Mouse (Mus musculus): ENCODE data around the gene Slc38a6.

Gene Slc38a6

GRCm38 (mm10) chr12:73286287-73287092 lies at the start of gene Slc38a6, which contains the start of gene Trmt5:
Gene Slc38a6, plus strand, starts transcription at chr12:73286779.
Gene Trmt5, minus strand, starts transcription at chr12:73286710.
- DNase-seq (ENCODE audit: low read depth), result peak; percentile 86

DNA sequence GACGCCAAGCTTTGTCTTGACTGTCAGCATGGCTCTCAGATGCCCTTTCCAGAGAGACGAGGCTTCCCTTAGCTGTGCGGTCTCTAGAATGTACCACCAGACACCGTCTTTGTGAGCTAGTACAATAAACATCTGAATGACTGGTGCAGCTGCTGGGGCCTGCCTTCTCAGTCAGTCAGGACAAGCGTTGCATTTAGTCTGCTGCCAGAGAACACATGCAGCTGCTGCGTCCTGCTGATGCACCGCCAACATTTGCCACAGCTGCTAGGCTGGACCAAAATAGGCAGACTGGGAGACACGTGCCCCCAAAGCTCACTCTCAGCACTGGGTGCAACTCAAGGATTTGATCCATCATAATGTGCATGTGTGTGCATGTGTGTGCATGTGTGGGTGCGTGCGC lies 44.6 kb upstream of the Slc38a6 start:
- DNase-seq (ENCODE audit: low read depth), result no peak

- no peak for DNase-seq (ENCODE audit: low read depth)
Observed at GRCm38 (mm10) chr12:73245687-73246086, 40.9 kb upstream of the Slc38a6 start.

GRCm38 (mm10) chr12:73255006-73255405 lies 31.6 kb upstream of the Slc38a6 start:
- no peak for DNase-seq (ENCODE audit: low read depth)

- no peak for DNase-seq (ENCODE audit: low read depth)
Observed at GRCm38 (mm10) chr12:73259269-73259668, 27.3 kb upstream of the Slc38a6 start.

DNA sequence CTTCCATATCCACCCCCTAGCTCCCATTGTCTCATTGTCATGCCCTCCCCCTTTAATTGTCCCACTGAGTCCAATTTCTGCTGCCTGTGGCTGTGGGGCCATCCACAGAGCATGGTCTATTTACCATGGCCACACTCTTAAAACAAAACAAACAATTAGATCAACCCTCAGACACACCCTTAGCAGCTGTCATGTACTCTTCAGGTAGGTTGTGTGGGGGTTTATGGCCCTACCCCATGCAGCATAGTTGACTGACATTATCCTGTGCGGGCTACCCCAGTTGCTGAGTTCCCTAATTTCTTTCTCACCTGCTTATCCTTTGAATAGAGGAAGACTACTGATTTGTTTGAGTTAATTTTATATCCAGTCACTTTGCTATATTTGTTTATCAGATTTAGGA lies 26.2 kb upstream of the Slc38a6 start:
- DNase-seq (ENCODE audit: low read depth), result no peak

DNA sequence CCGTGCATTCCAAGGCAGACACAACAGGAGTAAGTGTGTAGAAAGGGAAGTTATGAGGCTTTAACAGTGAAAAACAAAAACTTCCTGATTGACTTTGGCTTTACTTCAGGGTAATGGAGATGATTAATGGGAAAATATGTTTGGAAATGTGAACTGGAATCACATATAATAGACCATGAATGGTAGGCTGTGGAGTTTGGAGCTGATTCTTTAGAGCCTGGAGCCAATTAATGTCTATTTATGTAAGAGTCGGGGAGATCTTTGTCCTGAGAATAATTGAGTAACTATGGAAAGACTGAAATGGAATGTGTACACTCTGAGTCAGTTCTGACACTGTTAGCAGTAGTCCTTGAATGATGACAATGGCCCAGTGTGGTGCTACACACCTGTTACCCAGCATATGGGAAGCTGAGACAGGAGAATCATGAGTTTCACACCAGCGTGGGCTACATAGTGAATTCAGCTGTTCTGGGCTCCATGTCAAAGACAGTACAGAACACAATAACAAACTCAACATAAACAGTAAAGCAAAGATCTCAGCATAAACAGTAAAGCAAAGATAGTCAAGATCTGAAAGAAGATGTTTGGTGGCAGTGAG lies 21.1 kb upstream of the Slc38a6 start:
- no peak for DNase-seq (ENCODE audit: low read depth)

DNA sequence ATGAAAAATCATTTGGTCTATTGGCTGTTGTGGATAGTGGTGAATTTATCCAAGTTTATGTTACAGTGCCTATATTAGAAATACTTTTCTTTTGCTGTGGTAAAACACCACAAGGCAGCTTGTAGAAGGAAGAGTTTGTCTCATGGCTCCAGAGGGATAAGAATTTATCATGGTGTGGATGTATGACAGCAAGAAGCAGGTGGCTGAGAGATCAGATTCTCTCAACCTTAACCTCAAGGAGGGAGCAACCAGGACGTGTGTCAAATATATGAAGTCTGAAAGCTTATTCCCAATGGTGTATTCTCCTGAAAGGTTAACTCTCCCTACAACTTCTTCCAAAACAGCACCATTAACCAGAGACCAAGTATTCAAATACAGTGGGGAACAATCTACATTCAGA lies 20.0 kb upstream of the Slc38a6 start:
- no peak for DNase-seq (ENCODE audit: low read depth)

DNA sequence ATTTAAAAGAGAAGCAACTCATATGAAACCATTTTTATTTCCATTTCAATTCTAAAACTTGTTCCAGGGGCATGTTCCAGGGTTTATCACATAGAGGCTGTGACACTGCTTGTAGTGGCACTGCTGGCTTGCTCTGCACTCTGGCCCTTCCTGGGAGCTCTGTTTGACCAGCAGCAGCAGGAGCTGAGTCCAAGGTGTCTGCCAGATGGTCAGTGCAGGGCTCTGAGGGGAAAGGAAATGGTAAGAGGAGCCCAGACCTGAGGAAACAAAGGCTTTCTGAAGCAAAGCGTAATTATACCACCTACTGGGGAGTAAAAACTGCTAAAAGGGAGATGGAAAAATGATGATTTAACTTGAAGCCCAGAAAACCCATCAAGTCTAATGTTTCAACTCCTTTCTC lies 18.1 kb upstream of the Slc38a6 start:
- no peak for DNase-seq (ENCODE audit: low read depth)

DNA sequence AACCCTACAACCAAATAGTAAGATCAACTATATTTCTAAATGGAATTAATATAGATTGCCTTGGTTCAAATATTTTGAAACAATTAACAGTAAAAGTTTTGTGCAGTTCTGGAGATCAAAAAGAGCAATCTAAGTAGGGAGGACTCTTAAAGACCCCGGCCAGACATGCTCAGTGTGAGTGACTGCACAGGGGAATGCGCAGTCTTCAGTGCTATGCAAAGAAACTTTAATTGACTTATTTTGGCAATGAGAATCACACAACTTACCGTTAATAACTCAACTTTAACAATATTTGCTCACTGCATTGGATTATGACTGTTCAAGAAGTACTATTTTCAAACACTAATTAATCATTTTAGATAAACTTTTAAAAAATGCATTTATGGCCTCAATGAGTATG lies 17.0 kb upstream of the Slc38a6 start:
- DNase-seq (ENCODE audit: low read depth), result no peak

GRCm38 (mm10) chr12:73269933-73270332 lies 16.6 kb upstream of the Slc38a6 start:
- no peak for DNase-seq (ENCODE audit: low read depth)

DNA sequence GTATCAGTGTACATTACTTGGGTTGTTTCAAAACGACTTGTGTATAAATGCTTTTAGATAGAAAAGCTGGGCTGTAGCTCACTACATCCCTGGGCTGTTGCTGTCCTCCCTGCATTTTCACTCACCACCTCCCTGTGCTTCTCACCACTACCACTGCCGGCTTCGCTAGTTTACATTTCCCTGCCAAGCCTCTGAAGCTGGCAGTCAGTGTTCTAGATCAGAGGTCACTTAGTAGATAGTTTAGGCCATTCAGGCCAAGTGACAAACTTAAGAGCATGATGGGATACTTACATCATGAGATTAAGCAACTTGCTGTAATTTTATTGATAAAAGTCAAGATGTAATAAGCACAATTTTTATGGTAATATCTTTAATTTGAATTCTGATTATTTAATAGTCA lies 11.7 kb upstream of the Slc38a6 start:
- no peak for DNase-seq (ENCODE audit: low read depth)

- DNase-seq (ENCODE audit: low read depth), result no peak
Observed at GRCm38 (mm10) chr12:73287609-73288008, 1.0 kb downstream of the Slc38a6 start.

GRCm38 (mm10) chr12:73288626-73289025 lies 2.0 kb downstream of the Slc38a6 start:
- DNase-seq (ENCODE audit: low read depth), result no peak

- no peak for DNase-seq (ENCODE audit: low read depth)
Observed at GRCm38 (mm10) chr12:73294884-73295283, 8.3 kb downstream of the Slc38a6 start.

GRCm38 (mm10) chr12:73295505-73296140 lies 9.0 kb downstream of the Slc38a6 start:
- DNase-seq (ENCODE audit: low read depth), result no peak

DNA sequence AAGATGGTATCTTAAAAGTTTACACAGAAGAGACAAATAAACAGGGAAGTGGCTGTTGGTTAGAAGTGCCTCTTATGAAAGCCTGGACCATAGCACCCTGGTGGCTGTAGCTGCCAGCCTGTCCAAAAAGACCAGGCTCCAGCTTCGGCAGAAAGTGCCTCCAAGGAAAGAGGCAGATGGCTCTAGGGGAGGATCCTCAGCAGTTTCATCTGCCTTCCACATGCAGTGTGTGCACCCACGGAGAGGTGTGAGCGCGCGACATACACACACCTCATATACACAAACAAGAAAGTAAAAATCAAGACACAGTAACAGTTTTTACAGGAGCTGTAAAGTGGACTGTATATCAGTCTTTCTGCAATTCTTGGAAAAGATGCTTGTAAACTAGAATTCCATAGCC lies 12.0 kb downstream of the Slc38a6 start:
- DNase-seq (ENCODE audit: low read depth), result no peak

DNA sequence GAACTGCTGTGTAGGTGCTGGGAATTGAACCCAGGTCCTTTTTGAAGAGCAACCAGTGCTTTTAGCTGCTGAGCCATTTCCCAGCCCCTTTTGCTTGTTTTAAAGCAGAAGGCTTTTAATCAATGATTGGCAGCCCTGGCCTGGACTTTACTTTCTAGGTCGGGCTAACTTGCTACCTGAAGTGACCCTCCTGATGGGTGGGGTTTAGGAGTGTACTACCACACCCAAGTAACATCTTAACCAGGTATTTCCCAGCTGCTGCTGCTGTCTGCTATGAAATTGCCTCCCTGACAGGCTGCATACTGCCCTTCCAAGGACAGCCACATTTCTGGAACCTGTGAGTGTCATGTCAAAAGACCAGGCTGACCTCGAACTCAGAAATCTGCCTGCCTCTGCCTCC lies 14.0 kb downstream of the Slc38a6 start:
- no peak for DNase-seq (ENCODE audit: low read depth)

GRCm38 (mm10) chr12:73304636-73305035 lies 18.1 kb downstream of the Slc38a6 start:
- DNase-seq (ENCODE audit: low read depth), result no peak

GRCm38 (mm10) chr12:73307750-73308149 lies 21.2 kb downstream of the Slc38a6 start:
- DNase-seq (ENCODE audit: low read depth), result no peak

DNA sequence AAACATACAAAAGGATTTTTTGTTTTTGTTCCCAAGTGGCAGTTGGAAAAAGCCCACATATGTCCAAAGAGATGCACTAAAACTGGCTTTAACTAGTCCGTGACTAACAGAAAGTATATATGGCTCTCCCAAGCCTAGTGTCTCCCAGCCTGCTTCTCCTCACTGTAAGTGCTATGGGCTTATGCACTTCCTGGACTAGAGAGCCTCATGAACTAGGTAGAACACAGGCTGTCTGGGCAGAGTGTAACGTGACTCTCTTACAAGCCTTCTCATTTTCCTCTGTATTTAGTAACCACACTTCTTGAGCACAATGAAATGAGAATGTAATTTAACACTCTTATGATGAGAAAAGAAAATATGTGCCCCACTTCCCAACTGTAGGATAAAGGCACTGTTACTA lies 22.1 kb downstream of the Slc38a6 start:
- DNase-seq (ENCODE audit: low read depth), result no peak

DNA sequence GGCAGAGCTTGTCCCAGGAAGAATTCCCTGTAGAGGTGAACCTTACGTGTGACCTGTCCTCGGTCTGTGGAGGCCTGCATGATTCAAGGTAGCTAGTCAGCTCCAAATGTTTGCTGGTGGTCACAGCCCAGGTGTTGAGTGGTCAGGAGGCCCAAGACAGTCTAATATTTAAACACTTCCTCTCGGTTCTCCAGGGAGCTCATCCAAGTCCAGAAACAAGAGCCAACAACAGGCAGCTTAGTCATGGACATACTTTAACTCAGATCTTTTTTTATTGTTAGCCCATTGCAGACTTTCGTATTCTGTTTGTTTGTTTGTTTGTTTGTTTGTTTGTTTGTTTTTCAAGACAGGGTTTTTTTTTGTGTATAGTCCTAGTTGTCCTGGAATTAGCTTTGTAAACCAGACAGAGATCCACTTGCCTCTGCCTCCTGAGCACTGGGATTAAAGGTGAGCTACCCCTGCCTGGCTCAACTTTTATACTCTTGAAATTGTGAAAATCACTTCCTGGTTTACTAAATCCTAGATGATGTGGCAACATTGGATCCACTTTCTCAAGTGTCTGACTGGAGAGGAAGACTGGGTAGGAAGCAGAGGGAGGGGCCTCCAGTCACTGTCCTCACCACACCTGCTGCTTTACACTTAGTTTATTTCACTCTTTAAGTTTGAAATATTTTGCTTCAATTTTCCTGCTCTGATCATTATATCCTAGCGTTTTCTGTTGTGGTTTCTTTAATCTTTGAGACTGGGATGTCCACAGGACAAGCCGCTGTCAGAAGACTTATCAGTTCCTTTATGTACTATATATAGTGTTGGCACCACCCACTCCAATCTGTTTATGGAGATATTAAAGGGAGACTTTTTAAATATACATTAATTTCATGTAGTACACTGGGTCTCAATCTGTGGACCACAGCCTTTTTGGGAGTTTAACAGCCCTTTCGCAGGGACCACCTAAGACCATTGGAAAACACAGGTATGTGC lies 31.4 kb downstream of the Slc38a6 start:
- DNase-seq (ENCODE audit: low read depth), result no peak

Measured in c-Kit-positive CD71-positive TER-119-negative erythroid progenitor cells, embryonic 14.5 days (primary cell).